Mouse (Mus musculus) heart, postnatal 0 days (tissue): Measurements from ENCODE around the gene Tnrc6c.

ENCODE experiments used
- CTCF ChIP-seq: IDR thresholded peaks from 2 replicates; pipeline ENCODE4 v1.5.1; 2016; ENCODE audit warnings: antibody characterized with exemption, control low read depth, low read depth
- EP300 ChIP-seq: IDR thresholded peaks from 2 replicates; pipeline ENCODE4 v1.6.1; 2016; ENCODE audit warnings: antibody characterized with exemption, low read depth

GRCm38 (mm10) chr11:117710815-117711294, 56.8 kb downstream of the Tnrc6c start:
- TF ChIP-seq CTCF = no peak
- TF ChIP-seq EP300 = no peak
